Mouse (Mus musculus): ENCODE data around the gene Gm44503.

Gene Gm44503

DNA sequence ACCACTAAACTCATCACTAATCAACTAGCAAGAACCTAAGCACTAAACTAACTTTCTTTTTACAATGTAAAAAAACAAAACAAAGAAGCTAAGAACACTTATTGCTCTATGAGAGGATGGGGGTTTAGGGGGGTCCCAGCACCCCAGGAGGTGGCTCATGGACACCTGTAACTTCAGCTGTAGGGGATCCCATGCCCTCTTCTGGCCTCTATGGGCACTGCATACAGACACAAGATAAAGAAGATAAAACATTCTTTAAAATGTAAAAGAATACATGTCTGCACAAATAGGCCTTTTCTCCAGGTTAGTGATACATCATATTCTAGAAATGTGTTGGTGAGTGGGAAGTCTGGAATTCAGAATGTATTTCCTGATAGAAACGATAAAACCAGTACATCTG, 74.8 kb downstream of the Gm44503 start:
- DNase-seq, result no peak

DNA sequence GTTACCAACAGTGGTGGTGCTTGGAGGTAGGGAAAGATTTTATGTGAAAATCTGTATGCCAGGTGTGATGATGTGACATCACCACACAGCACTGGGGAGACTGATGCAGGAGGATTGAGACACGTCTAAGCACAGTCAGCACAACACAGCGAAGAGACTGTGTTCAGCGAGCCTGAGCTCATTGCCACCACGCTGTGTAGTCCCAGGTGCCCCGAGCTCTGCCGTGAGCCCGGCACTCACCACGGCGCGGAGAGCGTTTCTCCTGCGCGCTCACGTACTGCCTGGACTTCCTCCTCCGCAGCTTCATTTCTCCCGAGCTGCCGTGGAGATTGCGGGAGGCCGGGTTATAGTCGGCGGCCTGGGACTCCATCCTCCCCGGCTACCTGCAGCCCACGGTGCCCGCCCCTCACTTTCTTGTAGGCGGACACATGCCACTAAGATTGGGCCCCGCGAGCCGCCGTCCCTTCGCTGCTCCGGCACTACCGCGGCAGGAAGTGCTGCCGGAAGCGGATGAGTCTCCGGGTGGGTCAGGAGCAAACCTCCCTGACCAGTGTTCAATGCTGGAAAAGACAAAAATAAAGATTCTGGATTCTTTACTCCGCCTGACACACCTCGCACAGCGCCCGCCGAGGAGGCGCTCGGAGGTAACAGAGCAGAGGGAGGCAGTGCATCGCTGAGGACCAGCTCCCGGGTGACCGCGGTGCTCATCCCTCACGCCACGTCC, 80.7 kb downstream of the Gm44503 start:
- DNase-seq, result peak; percentile 90

DNA sequence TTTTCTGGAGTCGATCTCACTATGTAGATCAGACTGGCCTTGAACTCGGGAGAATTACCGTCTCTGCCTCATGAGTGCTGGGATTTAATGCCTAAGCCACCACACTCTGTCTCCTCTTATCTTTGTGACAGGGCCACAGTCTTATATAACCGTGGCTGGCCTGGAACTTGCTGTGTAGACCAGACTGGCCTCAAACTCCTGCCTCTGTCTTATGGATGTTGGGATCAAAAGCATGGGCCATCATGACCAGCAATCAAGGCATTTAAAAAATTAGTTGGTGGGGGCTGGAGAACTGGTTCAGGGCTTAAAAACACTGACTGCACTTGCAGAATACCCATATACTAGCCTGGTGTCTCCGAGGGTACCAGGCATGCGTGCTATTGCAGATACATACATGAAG, 81.4 kb downstream of the Gm44503 start, which contains the start of gene Pigb:
TSS of gene Pigb (minus strand) at position 299 of the 400 bp plus-strand sequence.
- DNase-seq, result no peak

DNA sequence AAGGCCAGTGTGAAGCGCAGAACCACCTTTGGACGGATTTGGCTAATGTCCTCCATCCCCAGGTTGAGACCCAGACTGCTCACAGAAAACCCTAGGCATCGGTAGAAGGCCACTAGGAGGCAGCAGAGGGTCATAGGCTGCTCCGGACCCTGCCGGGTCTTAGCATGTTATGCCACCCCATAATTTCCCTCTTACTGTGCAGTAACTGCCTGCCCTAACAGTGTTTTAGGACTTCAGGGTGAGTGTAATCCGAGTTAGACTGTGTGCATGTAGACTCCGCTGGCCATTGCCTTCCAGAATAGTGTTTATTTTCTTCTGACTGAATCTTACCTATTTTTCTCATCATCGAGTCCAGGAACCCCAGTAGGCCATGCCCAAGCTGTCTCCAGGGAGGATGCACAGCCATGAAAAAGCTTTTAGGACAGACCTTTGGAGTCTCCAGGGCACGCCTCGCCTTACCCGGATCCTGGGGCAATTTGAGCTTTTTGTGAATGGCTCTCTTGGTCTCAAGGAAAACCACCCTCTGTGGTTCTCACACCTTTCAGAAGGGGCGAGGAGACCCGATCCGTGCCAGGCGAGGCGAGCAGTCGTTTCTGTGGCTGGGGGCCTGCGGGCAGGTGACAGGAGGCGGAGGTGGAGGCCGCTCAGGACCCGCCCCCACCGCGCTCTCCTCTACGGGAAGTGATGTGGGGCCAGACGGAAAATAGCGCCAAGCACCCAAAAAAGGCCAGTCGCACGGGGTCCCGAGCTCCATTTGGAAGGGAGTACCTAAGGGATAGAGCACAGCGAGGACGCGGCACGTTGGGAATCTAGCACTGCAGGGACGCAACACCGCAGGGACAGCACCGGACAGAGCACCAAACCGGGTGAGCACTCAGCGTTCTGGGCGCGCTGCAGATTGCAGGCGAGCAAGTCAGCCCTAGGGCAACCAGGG, 85.8 kb downstream of the Gm44503 start, which contains the start of gene Rab27a:
TSS of gene Rab27a (plus strand) at position 709 of the 934 bp plus-strand sequence.
- peak; percentile 83 for DNase-seq

DNA sequence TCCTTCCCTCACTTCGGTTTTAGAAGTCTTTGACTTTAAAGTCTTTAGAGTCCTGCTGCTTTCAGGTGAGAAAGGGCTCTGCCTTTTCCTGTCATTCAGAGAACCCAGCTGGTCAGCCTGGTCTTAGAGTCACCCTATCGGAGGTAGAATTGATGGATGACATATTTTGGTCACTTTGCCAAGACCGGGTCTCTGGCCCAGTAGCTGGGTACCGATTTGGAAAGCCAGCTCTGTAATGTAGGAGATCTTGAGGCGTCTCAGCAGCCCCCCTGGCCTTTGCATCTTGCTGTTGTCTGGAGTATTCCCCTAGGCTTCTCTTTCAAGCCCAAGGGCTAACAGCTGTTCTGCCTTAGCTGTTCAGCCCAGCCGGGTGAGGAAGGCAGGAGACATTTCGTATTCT, 86.6 kb downstream of the Gm44503 start:
- DNase-seq, result no peak

DNA sequence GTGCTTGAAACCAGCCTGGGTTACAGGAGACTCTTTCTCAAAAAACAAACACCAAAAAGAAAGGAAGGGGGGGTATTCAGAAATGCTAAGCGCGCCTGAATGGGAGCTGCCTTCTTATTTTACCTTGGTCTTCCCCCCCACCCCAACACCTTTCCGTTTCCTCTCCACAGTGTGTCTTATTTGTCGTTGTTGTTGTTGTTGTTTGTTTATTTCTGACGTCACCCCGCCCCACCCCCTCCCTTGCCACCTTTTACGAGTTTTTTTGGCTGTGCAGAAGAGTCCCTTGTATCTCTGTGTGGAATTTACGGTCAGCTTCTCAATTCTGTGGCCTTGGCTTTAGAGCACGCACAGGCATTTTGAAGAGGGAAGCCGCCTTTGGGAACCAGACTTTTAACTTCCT, 87.1 kb downstream of the Gm44503 start:
- no peak for DNase-seq

DNA sequence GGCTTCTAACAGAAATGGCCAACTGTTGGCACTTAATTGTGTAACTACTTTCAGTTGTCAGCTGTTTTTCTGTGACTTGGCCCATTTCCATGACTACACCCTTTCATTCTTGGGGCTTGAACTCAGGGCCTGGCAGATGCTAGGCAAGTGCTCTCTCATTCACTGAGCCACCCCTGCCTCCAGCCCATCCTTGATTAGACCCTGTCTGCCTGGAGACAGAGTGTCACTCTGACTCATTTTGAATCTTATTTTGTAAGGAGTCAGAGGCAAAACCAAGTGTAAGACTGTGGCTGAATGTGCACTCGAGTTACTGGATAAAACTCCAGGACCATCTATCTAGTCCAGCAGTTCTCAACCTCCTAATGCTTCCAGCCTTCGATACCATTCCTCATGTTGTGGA, 89.3 kb downstream of the Gm44503 start:
- no peak for DNase-seq

DNA sequence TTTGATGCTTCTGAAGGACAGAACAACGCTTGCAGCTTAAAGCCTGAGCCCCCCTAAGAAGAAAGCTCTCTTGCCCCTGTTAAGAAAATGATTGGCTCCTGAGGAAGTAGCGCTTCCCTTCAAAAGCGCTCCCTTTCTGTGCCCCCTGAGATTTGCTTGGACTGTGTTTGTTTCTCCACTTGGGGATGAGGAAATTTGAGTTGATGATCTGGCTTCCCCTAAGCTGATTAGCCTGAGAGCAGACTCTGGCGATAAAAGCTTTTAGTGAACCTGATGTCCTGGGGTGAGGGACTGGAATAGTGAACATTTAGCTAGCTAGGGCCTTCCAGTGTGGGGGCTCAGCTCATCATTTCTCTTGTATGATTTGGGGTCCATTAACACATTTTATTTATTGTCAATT, 90.3 kb downstream of the Gm44503 start:
- no peak for DNase-seq

DNA sequence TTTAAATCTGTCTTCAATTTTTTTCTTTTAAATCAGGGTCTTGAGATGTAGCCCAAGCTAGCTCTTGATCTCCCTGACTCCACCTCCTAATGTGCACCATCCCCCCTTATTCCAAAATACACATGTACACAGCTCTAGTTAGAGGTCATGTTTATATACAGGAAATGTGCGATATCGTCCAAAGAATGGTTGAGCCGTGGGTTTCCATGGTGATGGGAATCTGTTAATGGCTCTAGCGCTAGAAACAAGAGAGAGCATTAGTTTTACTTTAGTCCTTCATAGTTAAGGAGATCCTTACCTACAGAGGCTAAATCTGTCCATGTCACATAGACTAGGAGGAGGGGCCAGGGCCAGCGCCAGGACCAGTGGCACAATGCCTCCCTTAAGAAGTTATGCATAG, 91.2 kb downstream of the Gm44503 start:
- DNase-seq, result no peak

DNA sequence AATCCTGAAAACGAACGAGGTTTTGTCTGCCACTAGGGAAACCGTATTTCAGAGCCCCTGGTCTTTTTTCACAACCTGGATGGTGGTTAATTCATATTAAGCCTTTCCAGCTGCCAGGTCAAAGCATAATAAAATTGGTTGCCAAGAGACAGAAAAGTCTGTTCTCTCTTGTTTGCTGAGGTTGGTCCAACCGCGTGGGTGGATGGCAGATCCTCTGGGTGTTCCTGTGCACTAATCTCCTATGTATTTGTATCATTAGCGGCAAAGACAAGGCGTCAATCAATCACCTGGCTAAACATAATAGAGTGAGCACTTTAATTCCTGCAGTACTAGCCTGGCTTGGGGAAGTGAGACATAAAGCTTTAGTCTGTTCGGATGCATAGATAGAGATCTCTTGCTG, 92.0 kb downstream of the Gm44503 start:
- DNase-seq, result no peak

DNA sequence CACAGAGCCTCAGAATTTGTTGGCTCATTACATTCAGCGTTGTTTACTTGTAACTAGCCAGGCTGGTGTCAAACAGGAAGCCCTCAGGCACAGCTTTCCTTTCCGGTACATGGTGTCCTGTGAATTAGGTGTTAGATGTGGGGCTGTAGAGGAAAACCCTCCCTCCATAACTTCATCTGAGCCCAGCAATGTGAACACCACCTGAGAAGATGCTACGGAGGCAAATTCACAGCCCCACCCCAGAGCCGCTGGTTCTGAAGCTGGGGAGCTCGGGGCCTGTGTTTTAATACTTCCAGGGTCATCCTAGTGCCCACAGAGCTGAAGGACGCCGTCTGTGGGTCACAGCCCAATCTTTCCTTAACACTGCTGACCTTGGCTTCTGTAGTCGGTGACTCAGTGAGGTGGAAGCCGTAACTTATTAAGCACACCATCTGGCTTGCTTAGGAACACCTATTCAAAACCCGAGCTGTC, 96.8 kb downstream of the Gm44503 start:
- DNase-seq, result no peak

DNA sequence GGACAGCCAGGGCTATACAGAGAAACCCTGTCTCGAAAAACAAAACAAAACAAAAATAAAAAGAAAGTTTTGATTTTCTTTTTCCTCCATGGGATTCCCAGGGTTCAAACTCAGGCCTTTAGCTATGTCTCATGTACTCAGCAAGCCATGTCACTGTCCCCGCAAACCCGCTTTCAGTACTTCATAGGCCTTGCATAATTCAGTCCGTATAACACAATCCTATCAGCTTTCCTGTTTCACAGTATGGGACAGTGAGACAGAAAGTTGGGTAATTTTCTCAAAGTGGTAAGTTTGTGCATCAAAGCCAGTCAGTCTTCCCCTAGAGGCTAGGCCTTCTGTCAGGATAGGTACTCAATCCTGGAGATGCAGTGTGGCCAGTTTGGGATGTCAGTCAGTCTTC, 100.6 kb downstream of the Gm44503 start:
- no peak for DNase-seq

DNA sequence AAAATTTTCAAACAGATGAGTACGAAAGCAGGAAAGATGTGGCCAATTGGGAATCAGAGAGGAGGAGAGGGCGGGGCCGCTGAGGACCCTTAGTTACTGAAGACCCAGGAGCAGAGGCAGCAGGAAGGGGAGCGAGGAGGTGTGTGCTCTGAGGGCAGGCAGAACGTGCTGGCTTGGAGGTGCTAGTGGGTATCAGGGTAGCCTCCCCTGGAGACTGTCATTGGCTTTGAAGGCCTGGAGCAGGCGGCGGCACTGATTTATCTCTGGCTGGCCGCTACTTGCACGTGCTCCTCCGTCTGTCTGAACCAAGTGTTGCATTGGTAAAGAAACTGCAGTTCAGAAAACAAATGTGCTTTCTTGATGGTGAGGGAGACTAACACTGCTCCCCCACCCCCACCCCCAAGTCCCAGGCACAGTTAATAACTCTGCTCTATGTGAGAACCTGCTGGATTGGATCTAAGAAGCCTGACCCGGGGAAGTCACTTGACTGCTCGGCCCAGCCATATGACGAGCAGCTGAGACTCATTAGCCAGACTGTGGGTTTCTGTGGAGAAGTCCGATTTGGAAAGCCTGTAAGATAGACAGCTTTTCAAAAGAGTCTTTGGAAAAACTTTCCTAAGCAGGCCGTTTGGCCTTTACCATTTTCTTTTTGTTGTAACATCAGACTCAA, 105.1 kb downstream of the Gm44503 start:
- no peak for DNase-seq

Data from right cerebral cortex, postnatal 4 days (tissue).